Mouse (Mus musculus) bone marrow, adult 2 months (tissue): ENCODE data around the gene Olfr374.
"Not testable (repeated sequence)": the region's sequence is repeated elsewhere in the genome, so short reads cannot be mapped to it uniquely, and the experiment has no call there.

Source experiments
- CTCF ChIP-seq: fragments of 200-500 bp; IDR thresholded peaks from 2 replicates; pipeline ENCODE4 v1.5.1; 2011; ENCODE audit warnings: low read length, control low read depth; ENCODE audit not compliant: control insufficient read depth, insufficient read depth
- POLR2A ChIP-seq: fragments of 200-500 bp; IDR thresholded peaks from 2 replicates; pipeline ENCODE4 v1.6.1; 2011; ENCODE audit warnings: low read depth, mild to moderate bottlenecking, control low read depth, low read length, borderline replicate concordance; ENCODE audit not compliant: control insufficient read depth

GRCm38 (mm10) chr8:72121486-72121885 is 14.6 kb downstream of the Olfr374 start:
- TF ChIP-seq CTCF, POLR2A: not testable (repeated sequence)
